Mouse (Mus musculus): Measurements from ENCODE around the gene Gm17067. TPM values are rescaled to one million over a fixed set of nuclear protein-coding genes. Genes with fewer than 3 reads are reported as not detected.
A peak's percentile ranks its signal among the peaks of the same experiment; 100 is the strongest.
"Not testable (repeated sequence)": the region's sequence is repeated elsewhere in the genome, so short reads cannot be mapped to it uniquely, and the experiment has no call there.

The Gm17067 gene
- total RNA-seq (2021), result not detected

DNA sequence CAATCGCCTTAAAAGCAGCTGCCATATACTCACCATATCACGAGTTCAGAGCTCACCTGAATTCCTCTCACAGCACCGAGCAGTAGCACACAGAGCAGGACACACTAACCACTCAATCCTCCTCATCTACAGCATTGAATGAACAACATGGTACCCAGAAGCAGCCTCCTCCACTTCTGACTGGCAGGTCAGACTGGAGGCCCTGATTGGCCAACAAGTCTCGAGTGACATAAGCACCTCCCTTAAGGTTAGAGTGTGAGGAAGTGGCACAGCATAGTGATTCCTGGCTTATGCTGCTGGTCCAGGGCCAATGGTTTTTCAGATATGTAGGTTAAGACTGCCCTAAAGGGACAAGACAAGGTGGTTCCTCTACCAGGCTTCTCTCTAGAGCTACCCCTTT lies at the start of gene Gm17067:
Gene Gm17067, minus strand, starts transcription at position 101 of the 400 bp plus-strand sequence.
- intact Hi-C loops (cut with DNase I), result loop anchor here (5.0 kb wide), 1 partner anchor 130 kb away; no protein-coding TSS in a partner anchor
- not testable (repeated sequence) for DNase-seq (ENCODE audit: low spot score in 2 of 2)

DNA sequence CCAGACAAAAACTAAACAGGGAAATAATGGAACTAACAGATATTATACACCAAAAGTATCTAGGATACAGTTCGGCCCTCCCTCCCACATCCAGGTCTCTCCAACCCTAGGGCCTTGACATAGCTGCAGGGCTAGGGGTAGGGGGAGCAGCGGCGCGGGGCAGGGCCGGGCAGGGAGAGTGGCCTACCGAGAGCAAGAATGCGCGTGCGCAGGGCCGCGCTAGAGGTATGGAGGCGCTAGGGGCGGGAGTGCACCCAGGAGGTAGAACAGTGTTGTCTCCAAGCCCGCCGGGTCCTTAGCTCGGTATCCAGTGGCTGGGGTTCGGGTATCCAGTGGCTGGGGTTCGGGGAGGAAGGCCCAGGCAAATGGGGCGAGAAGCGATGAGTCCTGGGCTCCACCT lies 23.0 kb upstream of the Gm17067 start:
- DNase-seq (ENCODE audit: low spot score in 2 of 2), result no peak
- intact Hi-C loops (cut with DNase I), result no loop called here

DNA sequence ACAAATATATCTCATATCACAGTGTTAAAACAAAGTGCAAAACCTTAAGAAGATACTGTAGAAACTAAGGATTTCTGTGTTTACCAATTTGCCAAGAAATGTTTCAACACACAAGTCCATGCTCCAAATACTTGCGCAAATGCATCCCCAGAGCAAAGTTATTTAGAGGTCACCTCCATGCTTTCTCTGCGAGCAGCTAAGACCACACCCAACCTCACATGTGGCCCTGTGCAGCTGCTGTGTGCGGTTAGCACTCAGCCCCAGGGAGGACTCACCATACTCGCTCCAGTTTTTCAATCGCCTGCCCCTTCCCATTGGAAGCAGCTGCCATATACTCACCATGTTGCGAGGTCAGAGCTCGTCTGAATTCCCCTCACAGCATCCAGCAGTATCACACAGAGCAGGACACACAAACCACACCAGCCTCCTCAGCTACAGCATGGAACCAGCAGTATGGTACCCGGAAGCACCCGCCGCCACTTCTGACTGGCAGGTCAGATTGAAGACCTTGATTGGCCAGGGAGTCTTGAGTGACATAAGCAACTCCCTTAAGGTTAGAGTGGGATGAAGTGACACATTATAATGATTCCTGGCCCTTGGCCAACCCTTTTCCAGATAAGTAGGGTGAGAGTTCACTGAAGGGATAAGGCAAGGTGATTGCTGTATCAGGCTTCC lies 11.9 kb upstream of the Gm17067 start:
- intact Hi-C loops (cut with DNase I), result no loop called here
- DNase-seq (ENCODE audit: low spot score in 2 of 2), result no peak

DNA sequence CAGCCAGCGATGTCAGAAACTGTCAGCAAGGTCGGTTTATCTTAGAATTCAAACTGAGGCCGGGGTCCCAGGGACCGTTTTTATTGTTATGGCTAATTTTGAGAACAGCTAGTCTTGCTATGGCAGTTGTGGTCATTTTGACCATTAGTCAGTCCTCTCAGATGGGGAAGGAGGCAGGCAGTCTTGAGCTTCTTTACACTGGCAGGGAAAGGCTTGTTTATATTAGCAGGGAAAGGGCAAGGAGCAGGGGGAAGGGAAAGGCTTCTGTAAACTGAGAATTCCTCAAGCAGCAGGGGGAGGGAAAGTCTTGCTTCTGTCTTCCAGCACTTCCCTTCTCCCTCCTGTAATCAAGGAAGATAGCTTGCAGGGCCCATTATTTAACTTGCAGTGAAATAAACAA lies 33.6 kb downstream of the Gm17067 start:
- intact Hi-C loops (cut with DNase I), result not testable (repeated sequence)
- DNase-seq (ENCODE audit: low spot score in 2 of 2), result peak; percentile 2 to 4

DNA sequence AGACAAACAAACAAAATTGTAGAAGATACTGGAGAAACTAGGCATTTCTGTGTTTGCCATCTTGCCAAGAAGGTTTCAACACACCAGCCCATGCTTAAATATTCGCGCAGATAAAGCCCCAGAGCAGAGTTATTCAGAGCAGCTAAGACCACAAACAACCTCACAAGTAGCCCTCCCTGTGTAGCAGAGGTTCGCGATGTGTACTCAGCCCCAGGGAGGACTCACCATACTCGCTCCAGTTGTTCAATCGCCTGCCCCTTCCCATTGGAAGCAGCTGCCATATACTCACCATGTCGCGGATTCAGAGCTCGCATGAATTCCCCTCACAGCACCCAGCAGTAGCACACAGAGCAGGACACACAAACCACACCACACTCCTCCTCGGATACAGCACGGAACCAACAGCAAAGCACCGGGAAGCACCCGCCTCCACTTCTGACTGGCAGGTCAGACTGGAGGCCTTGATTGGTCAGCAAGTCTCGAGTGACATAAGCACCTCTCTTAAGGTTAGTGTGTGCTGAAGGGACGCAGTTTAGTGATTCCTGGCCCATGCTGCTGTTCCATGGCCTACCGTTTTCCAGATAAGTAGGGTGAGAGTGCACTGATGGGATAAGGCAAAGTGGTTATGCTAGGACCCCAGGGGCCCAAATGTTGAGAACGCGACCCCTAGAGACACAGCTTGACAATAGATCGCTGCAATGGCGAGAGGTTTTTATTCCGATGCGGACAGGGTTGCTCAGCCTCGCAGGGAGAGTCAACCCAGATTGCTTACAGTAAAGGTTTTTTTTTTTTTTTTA lies 34.3 kb downstream of the Gm17067 start, which contains the start of gene Zfp975:
Gene Zfp975, minus strand, starts transcription at position 381 of the 797 bp plus-strand sequence.
- peak; percentile 80 to 95 for DNase-seq (ENCODE audit: low spot score in 2 of 2)
- intact Hi-C loops (cut with DNase I), result not testable (repeated sequence)

DNA sequence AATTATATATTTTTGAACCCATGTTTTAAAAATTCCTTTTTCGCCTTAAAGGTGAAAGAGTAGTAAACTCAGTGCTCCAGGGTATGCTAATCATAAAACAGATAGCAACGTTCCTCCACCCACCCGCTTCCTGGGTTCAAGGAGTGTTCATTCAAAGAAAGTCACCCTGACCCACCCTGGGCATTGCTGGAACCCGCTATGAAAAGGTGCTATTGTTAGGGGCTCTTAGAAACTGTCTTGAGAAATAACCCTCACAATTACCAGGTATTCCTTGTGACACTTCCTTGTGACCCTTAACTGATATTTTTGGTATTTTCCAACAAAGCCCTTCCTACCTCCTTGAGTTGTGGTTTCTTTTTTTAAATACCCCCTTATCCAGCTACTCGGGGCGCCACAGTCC lies 46.7 kb downstream of the Gm17067 start:
- DNase-seq (ENCODE audit: low spot score in 2 of 2); intact Hi-C loops (cut with DNase I): not testable (repeated sequence)

DNA sequence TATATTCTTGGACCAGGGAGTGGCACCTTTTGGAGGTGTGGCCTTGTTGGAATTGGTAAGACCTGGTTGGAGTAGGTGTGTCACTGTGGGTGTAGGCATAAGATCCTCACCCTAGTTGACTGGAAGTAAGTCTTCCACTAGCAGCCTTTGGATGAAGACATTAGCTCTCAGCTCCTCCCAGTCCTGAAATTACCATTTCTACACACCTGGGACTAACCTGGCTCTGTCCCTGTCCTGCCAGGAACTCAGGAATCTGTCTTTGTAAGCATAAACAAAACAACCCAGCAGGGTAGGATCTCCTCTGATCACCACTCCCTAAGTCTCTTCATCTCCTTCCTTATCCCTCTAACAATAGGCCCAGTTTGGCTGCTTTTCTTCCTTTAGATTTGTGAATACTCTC lies 47.2 kb downstream of the Gm17067 start:
- intact Hi-C loops (cut with DNase I); DNase-seq (ENCODE audit: low spot score in 2 of 2): not testable (repeated sequence)

DNA sequence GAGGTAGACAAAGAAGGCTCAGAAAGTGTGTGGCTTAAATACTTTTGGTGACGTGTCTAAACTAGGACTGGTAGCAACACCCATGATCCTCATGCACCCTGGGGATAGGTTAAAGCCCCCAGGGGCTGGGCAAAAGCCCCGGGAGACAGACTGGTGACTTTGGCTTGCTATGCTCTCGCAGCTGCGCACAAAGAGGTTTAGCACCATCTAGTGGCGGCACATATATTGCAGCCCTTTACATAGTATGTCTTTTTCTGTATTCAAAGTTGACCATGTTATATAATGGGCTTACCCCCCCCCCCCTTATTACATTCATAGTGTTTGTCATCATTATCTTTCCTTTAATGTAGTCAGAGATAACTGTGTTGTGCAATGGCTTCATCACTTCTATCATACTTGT lies 66.7 kb downstream of the Gm17067 start:
- DNase-seq (ENCODE audit: low spot score in 2 of 2); intact Hi-C loops (cut with DNase I): not testable (repeated sequence)

Other genes with a start within 250 kb of the Gm17067 start
- 10 to 100 TPM; 14.1 to 16.3 TPM for gene Zfp141, start 221.3 kb downstream of the Gm17067 start, total RNA-seq (2021)
- gene Gm21028, start 148.4 kb downstream of the Gm17067 start, total RNA-seq (2021), result not detected
- 1 to 10 TPM; 1.6 to 1.7 TPM for gene Zfp977, start 134.5 kb downstream of the Gm17067 start, total RNA-seq (2021)
- gene Zfp976, start 84.4 kb downstream of the Gm17067 start, total RNA-seq (2021), result 1 to 10 TPM; 2.7 to 3.0 TPM
- gene Zfp975, start 34.3 kb downstream of the Gm17067 start, total RNA-seq (2021), result 1 to 10 TPM; 5.5 to 7.1 TPM
- not detected for gene Vmn2r62, start 66.5 kb upstream of the Gm17067 start, total RNA-seq (2021)
- under 1 TPM; 0.14 to 0.16 TPM for gene Gm2381, start 140.2 kb upstream of the Gm17067 start, total RNA-seq (2021)
- not detected for gene Vmn2r63, start 206.8 kb upstream of the Gm17067 start, total RNA-seq (2021)